Mouse (Mus musculus): Measurements from ENCODE around the gene Trim66.
A peak's percentile ranks its signal among the peaks of the same experiment; 100 is the strongest.

Trim66 gene

GRCm38 (mm10) chr7:109519936-109520335, 12.0 kb upstream of the Trim66 start:
- DNase-seq = no peak

- DNase-seq = peak; percentile 99
Observed at GRCm38 (mm10) chr7:109518838-109519696, 11.1 kb upstream of the Trim66 start, which contains the start of gene Rpl27a. Gene Rpl27a (plus strand): TSS chr7:109519147.

GRCm38 (mm10) chr7:109518036-109518681, 10.2 kb upstream of the Trim66 start:
- no peak for DNase-seq

- DNase-seq = no peak
Observed at GRCm38 (mm10) chr7:109516500-109516899, 8.6 kb upstream of the Trim66 start.

GRCm38 (mm10) chr7:109511838-109512237, 3.9 kb upstream of the Trim66 start:
- DNase-seq = no peak

- DNase-seq = no peak
Observed at GRCm38 (mm10) chr7:109510799-109511198, 2.9 kb upstream of the Trim66 start.

GRCm38 (mm10) chr7:109507572-109507971, 362 bp downstream of the Trim66 start:
- no peak for DNase-seq

- DNase-seq = no peak
Observed at GRCm38 (mm10) chr7:109507119-109507518, 815 bp downstream of the Trim66 start.

- DNase-seq = no peak
Observed at GRCm38 (mm10) chr7:109497507-109497906, 10.4 kb downstream of the Trim66 start.

- peak; percentile 61 to 62 for DNase-seq
Observed at GRCm38 (mm10) chr7:109493319-109494316, 14.3 kb downstream of the Trim66 start.

GRCm38 (mm10) chr7:109492616-109493318, 15.2 kb downstream of the Trim66 start:
- peak in 1 of 2 experiments; percentile 22 for DNase-seq

- DNase-seq = no peak
Observed at GRCm38 (mm10) chr7:109484221-109484620, 23.7 kb downstream of the Trim66 start.

GRCm38 (mm10) chr7:109480765-109481197, 27.2 kb downstream of the Trim66 start:
- DNase-seq = peak; percentile 30 to 37

- DNase-seq = no peak
Observed at GRCm38 (mm10) chr7:109477926-109478325, 30.0 kb downstream of the Trim66 start.

- DNase-seq = no peak
Observed at GRCm38 (mm10) chr7:109470700-109471099, 37.2 kb downstream of the Trim66 start.

GRCm38 (mm10) chr7:109468262-109468701, 39.7 kb downstream of the Trim66 start:
- peak; percentile 34 to 35 for DNase-seq

- peak; percentile 23 to 37 for DNase-seq
Observed at GRCm38 (mm10) chr7:109467591-109467990, 40.3 kb downstream of the Trim66 start.

GRCm38 (mm10) chr7:109460698-109461097, 47.2 kb downstream of the Trim66 start:
- no peak for DNase-seq

- DNase-seq = no peak
Observed at GRCm38 (mm10) chr7:109456563-109456962, 51.4 kb downstream of the Trim66 start.

GRCm38 (mm10) chr7:109455748-109456147, 52.2 kb downstream of the Trim66 start:
- no peak for DNase-seq

GRCm38 (mm10) chr7:109454856-109455255, 53.1 kb downstream of the Trim66 start:
- DNase-seq = peak; percentile 58 to 62

- DNase-seq = no peak
Observed at GRCm38 (mm10) chr7:109448060-109448459, 59.9 kb downstream of the Trim66 start.

Data from cerebellum, postnatal 25 days (tissue).